Mouse (Mus musculus) layer of hippocampus, adult 9-11 months (tissue): Measurements from ENCODE around the gene Polr2b.

Source experiments
- DNase-seq: peaks from one replicate; pipeline ENCODE4 v3.0.0; 2022

Gene Polr2b

DNA sequence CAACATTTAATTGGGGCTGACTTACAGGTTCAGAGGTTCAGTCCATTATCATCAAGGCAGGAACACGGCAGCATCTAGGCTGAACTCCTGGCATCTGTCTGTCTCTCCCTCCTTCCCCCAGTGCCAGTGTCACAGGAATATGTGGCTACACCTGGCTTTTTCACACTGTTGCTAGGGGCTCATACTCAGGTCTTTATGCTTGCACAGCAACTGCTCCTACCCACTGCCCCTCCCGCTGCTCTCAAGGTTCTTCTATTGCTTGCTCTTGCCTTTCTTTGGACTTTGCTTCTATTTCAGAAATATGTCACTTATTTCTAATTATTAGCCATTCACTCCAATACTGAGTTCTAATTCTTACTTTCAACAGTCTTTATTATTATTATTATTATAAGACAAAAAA, 80.3 kb downstream of the Polr2b start:
- DNase-seq: no peak

DNA sequence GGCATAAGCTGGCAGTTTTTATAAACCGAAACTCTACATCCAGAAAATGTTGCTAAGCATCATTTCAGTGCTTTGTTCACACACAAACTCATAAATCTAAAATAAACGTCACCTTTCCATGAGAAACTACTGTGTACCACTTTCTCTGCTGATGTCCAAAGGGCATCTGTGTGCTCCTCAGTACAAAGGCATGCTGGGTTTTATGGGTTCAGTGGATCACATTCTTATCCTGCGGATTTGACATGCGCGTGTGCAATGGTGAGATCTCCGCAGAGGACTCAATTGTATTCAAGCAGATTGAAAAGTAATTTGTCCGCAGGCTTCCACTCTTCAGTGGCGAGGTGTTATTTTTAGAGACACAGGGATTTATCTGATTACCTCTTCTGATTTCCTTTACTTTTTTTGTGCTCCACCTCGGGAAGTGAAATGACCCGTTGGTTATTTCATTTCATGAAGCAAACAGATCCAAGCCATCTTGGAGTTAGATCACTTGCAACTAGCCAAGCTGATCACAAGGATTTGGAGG, 83.2 kb downstream of the Polr2b start:
- DNase-seq: no peak

DNA sequence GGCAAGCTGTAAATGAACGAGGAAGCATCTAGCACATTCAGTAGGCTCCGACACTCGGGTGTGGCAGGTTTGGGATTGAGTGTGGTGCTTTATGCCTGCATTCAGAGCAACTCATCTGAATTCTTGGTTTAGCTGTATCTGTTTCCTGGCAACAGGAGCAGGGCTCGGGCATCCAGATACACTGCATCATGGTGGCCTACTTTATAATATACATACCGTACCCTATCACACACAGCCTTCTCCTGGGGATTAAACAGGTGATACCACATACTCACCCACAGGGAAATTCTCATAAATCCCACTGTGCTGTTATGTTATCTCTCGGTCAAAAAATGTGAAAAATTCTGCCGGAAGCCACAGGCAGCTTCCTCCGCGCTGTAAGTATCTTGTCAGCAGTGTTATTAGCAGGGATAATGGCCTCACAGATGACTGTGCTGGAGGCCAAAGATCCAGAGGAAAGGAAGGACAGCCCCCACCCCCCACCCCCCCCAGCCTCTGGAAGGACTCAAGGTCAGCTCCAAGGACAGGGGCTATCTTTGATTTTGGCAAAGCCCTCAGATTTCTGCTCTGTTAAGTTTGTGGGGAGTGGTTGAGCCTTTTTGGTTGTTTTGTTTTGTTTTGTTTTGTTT, 84.2 kb downstream of the Polr2b start:
- peak; percentile 9 for DNase-seq

DNA sequence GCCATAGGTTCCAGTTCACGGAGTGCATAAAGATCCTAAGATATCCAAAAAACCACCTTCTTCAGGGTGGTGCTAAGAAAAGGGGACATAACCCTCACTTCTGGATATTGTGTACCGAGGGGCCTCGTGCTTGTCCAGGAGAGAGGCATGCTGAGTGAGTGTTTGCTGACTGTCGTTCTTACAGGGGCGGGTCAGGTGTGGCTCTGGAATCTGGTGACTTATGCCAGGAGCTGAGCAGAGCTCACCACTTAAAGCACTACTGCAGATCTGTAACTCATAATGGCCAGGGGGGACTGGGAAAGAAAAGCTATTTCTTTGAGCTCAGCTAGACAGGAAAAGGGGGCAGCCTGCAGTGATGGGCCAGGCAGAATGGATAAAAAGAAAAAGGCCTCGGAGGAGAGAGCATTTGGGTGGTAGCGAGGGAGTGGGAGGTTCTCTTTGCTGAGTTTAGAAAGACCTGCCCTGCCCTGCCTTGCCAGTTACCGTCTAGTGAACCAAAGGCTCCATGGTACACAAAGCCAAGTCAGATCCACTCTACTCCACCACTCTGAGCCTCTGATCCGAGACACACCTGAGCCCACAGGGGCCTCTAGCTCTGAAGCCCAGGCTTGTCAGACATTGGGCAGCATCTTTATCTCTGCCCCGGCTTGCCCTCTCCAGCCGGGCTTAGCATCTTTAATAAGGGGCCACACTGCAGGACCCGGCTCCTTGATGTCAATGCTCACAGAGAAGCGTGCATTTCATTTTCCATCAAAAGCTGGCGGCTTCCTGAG, 88.5 kb downstream of the Polr2b start:
- DNase-seq: no peak
